Mouse (Mus musculus) midbrain, embryonic 10.5 days (tissue): Measurements from ENCODE around the gene Bzw1. TPM values are rescaled to one million over a fixed set of nuclear protein-coding genes. Genes with fewer than 3 reads are reported as not detected.
"Not testable (repeated sequence)": the region's sequence is repeated elsewhere in the genome, so short reads cannot be mapped to it uniquely, and the experiment has no call there.

Experiments used
- DNase-seq: peaks from one replicate; pipeline ENCODE4 v3.0.0-alpha.2; 2017; ENCODE audit warnings: low spot score
- H3K27ac ChIP-seq: fragments of 300-500 bp; sonication (generic); replicated peaks from 2 replicates; pipeline ENCODE4 v1.5.1; 2016; ENCODE audit warnings: mild to moderate bottlenecking
- H3K27me3 ChIP-seq: fragments of 300-500 bp; sonication (generic); 2 replicates; pipeline ENCODE4 v1.6.1; 2016; ENCODE audit warnings: low read depth, mild to moderate bottlenecking; ENCODE audit not compliant: poor library complexity, severe bottlenecking
- H3K36me3 ChIP-seq: fragments of 300-500 bp; sonication (generic); 2 replicates; pipeline ENCODE4 v1.6.1; 2016; ENCODE audit warnings: mild to moderate bottlenecking, moderate library complexity
- H3K4me1 ChIP-seq: fragments of 300-500 bp; sonication (generic); 2 replicates; pipeline ENCODE4 v1.6.1; 2016
- H3K4me3 ChIP-seq: fragments of 300-500 bp; sonication (generic); 2 replicates; pipeline ENCODE4 v1.5.1; 2016; ENCODE audit warnings: mild to moderate bottlenecking, moderate library complexity
- H3K9me3 ChIP-seq: fragments of 300-500 bp; sonication (generic); replicated peaks from 2 replicates; pipeline ENCODE4 v1.6.1; 2016; ENCODE audit warnings: mild to moderate bottlenecking
- WGBS: fragments of 180-500 bp; shearing (Covaris S2); methylation state at CpG from one replicate; pipeline ENCODE4 v1.1.7; 2016; 5-methylcytosine and 5-hydroxymethylcytosine counted together
- polyA plus RNA-seq: library from polyadenylated mRNA; unstranded; fragments of >200 nt; fragmentation: Nextera tagmentation; extraction: Ambion mirVana; gene quantifications from 2 replicates; pipeline ENCODE4 v1.2.1, GENCODE M21; 2016

Bzw1 gene
- polyA plus RNA-seq, 1 experiment from 2014 or later, result 464 TPM

- WGBS, result 86% methylated on average over 2 of the region's 2 CpGs
- H3K27me3 ChIP-seq, DNase-seq, H3K4me3 ChIP-seq, H3K36me3 ChIP-seq, H3K27ac ChIP-seq, H3K4me1 ChIP-seq, H3K9me3 ChIP-seq: not testable (repeated sequence)
These were observed 18.4 kb upstream of the Bzw1 start for GRCm38 (mm10) chr1:58374266-58374665.

DNA sequence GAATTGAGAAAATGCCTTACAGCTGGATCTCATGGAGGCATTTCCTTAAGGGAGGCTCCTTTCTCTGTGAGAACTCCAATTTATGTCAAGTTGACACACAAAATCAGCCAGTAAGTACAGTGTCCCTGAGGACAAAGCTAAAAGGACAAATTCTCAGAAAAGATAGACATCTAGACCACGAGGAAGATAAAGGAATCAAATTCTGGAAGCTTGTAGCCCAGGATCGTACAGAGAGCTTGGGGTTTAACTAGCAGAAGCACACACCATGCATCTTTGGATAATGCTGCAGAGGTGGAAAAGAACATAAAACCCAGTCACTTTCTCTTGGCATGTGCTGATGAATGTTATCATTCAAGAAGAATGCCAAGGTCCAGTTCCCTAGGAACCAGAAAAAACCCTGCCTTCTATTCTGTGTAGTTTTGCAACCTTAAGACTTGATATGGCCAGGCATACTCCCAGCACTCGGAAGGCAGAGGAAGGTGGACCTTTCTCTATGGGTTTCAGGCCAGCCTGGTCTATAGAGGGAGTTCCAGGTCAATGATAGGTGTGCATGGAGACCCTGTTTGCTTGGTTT, 17.0 kb upstream of the Bzw1 start:
- no peak for DNase-seq
- H3K27ac ChIP-seq, result no peak overlapping the region
- no peaks in the 10 kb centered on the region for H3K4me1 ChIP-seq
- H3K36me3 ChIP-seq, result no peaks in the 10 kb centered on the region
- H3K27me3 ChIP-seq, result no peaks in the 10 kb centered on the region
- no peaks in the 10 kb centered on the region for H3K9me3 ChIP-seq
- WGBS, result 85% methylated on average over 3 of the region's 3 CpGs
- H3K4me3 ChIP-seq, result no peak overlapping the region

DNA sequence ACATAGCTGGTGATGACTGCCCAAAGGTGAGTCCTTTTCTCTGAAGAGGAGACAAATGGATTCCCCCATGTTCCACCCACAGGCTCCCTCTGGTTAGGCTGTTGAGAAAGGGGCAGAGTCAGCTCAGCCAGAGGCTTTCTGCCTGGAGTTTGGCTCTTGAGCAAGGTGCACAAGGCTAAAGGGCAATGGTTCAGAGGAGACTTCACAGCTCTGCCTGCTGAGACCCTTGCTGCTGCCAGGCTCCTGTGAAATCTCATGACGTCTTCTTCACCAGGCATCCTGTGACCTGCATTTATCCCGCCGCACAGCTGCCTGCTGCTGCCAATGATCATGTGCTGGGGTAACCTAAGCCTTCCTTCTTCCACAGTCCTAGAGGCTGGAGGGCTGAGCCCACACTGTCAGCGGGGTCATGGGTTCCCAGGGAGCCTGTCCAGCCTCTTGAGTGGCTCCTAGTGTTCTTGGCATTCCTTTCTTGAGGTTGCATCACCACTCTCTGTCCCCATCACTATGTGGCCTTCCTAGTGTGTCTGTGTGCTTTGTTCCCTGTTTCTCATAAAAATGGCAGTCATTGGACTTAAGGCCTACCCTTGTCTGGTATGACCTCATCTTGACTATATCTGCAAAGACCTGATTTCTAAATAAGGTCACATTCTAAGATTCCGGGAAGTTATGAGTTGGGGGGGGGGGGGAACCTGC, 10.0 kb upstream of the Bzw1 start:
- no peak for DNase-seq
- Histone ChIP-seq H3K9me3 (no peaks in the 10 kb centered on the region), H3K4me1 (no peaks in the 10 kb centered on the region), H3K4me3 (no peak overlapping the region), H3K36me3 (0 out of 2 replicates have a peak, but pooled peaks cover 5% of the 10 kb centered on the region), H3K27me3 (no peaks in the 10 kb centered on the region), H3K27ac (no peak overlapping the region)
- WGBS, result 80% methylated on average over 5 of the region's 5 CpGs

- Histone ChIP-seq H3K4me3 (peak overlapping the region; percentile 95), H3K4me1 (peaks cover 19% of the 10 kb centered on the region), H3K27ac (peak overlapping the region; percentile 99), H3K36me3 (peaks cover 31% of the 10 kb centered on the region), H3K27me3 (no peaks in the 10 kb centered on the region), H3K9me3 (no peaks in the 10 kb centered on the region)
- 47% methylated on average over 19 of the region's 19 CpGs for WGBS
- peak; percentile 21 for DNase-seq
These were observed 1.1 kb upstream of the Bzw1 start for GRCm38 (mm10) chr1:58391421-58392267.

GRCm38 (mm10) chr1:58392268-58392651, 438 bp upstream of the Bzw1 start:
- no peaks in the 10 kb centered on the region for H3K27me3 ChIP-seq
- peaks cover 19% of the 10 kb centered on the region for H3K4me1 ChIP-seq
- peak overlapping the region; percentile 95 for H3K4me3 ChIP-seq
- DNase-seq, result peak; percentile 57
- H3K36me3 ChIP-seq, result peaks cover 34% of the 10 kb centered on the region
- under 1% methylated on average over 16 of the region's 16 CpGs for WGBS
- no peaks in the 10 kb centered on the region for H3K9me3 ChIP-seq
- peak overlapping the region; percentile 99 for H3K27ac ChIP-seq

DNA sequence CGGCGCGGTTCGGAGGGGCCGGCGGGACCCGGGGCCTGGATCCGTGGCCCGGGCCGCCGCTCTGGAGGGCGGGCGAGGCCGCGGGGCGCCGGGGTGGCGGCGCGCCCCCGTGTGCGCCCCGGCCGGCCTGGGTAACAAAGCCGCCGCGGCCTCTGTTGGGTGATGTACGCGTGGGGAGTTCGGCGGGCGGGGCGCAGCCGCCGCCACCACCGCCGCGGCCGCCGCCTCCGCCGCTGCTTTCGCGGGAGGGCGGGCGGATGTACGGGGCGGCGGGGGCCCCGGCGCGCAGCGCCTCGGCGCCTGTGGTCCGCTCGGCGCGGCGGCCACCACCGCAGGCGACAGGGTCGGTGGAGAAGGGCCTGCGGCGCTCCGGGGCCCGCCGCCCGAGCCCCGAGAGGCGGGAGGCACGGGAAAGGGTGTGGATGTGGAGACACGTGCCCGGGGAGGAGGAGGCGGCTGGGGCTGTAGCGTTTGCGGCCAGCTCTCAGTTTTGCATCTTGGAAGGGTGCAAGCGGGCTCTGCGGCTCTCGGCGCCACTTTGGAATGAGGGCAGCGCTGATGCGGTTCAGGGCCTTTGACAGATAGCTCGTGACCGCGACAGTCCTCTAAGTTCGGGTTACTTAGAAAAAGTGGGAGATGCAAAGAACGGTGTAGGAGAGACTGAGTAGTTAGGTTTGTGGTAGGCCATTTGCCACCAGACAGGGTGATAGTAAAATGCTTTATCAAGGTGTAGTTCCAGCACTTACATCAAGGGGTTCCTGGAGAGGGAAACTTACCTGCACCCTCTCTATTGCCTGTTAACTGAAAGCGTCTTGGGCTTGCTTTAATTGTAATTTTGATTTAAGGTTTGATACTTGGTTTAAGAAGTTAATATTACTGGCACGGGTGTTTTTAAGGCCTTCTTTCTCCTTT, 842 bp downstream of the Bzw1 start:
- DNase-seq, result peak; percentile 59
- Histone ChIP-seq H3K9me3 (no peaks in the 10 kb centered on the region), H3K4me1 (peaks cover 19% of the 10 kb centered on the region), H3K27me3 (no peaks in the 10 kb centered on the region), H3K27ac (peak overlapping the region; percentile 99), H3K36me3 (peaks cover 47% of the 10 kb centered on the region), H3K4me3 (peak overlapping the region; percentile 95)
- 1% methylated on average over 82 of the region's 90 CpGs for WGBS

- peaks cover 19% of the 10 kb centered on the region for H3K4me1 ChIP-seq
- H3K4me3 ChIP-seq, result no peak overlapping the region
- 99% methylated on average over 3 of the region's 3 CpGs for WGBS
- peaks cover 59% of the 10 kb centered on the region for H3K36me3 ChIP-seq
- H3K27me3 ChIP-seq, result no peaks in the 10 kb centered on the region
- no peak overlapping the region for H3K27ac ChIP-seq
- no peaks in the 10 kb centered on the region for H3K9me3 ChIP-seq
- no peak for DNase-seq
These were observed 2.6 kb downstream of the Bzw1 start for GRCm38 (mm10) chr1:58395341-58395740.

GRCm38 (mm10) chr1:58396179-58396578, 3.5 kb downstream of the Bzw1 start:
- H3K36me3 ChIP-seq, result peaks cover 67% of the 10 kb centered on the region
- no peaks in the 10 kb centered on the region for H3K9me3 ChIP-seq
- H3K27me3 ChIP-seq, result no peaks in the 10 kb centered on the region
- no peak overlapping the region for H3K4me3 ChIP-seq
- WGBS, result 97% methylated on average over 1 of the region's 1 CpGs
- peaks cover 19% of the 10 kb centered on the region for H3K4me1 ChIP-seq
- no peak overlapping the region for H3K27ac ChIP-seq
- no peak for DNase-seq

DNA sequence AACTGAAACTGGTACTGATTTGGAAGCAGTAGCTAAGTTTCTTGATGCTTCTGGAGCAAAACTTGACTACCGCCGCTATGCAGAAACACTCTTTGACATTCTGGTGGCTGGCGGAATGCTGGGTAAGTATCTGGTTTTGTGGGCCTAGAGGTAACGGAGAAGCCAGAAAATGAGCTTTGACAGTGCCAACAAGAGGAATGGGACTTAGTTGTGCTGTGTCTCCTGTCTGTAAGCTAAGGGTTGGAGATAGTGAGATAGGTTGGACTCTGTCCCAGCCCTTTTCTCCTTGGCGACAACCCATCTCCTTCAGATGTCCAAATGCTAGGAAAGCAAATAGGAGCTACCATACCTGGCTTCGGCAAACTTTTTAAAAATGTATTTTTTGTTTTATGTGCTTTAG, 5.0 kb downstream of the Bzw1 start:
- H3K36me3 ChIP-seq, result peaks cover 82% of the 10 kb centered on the region
- H3K4me3 ChIP-seq, result no peak overlapping the region
- H3K27ac ChIP-seq, result no peak overlapping the region
- no peak for DNase-seq
- H3K27me3 ChIP-seq, result no peaks in the 10 kb centered on the region
- H3K4me1 ChIP-seq, result peaks cover 10% of the 10 kb centered on the region; the same call in 1 of the 2 replicates
- WGBS, result 97% methylated on average over 6 of the region's 6 CpGs
- H3K9me3 ChIP-seq, result no peaks in the 10 kb centered on the region

DNA sequence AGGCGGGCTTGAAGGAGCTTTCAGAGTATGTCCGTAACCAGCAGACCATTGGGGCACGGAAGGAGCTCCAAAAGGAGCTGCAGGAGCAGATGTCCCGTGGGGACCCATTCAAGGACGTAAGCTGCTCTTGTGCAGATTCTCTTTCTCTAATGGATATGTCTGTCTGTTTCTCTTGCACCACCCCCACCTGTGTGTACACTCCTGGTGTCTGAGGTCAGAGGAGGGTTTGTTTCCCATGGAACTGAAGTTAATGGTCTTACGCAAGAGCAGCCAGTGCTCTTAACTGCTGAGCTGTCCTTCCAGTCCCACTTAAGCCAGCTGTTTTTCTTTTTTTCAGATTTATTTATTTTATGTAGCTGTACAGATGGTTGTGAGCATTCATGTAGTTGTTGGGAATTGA, 8.7 kb downstream of the Bzw1 start:
- H3K4me1 ChIP-seq, result no peaks in the 10 kb centered on the region
- H3K36me3 ChIP-seq, result peaks cover 97% of the 10 kb centered on the region
- H3K9me3 ChIP-seq, result no peaks in the 10 kb centered on the region
- WGBS, result 95% methylated on average over 6 of the region's 6 CpGs
- no peak overlapping the region for H3K4me3 ChIP-seq
- H3K27me3 ChIP-seq, result no peaks in the 10 kb centered on the region
- no peak for DNase-seq
- no peak overlapping the region for H3K27ac ChIP-seq

- Histone ChIP-seq H3K36me3 (peaks cover 89% of the 10 kb centered on the region), H3K9me3 (no peaks in the 10 kb centered on the region), H3K4me3 (no peak overlapping the region), H3K27ac (no peak overlapping the region), H3K27me3 (no peaks in the 10 kb centered on the region), H3K4me1 (no peaks in the 10 kb centered on the region)
- DNase-seq, result no peak
- WGBS, result 90% methylated on average over 5 of the region's 5 CpGs
These were observed 11.0 kb downstream of the Bzw1 start for GRCm38 (mm10) chr1:58403745-58404144.

- 94% methylated on average over 7 of the region's 7 CpGs for WGBS
- no peak overlapping the region for H3K27ac ChIP-seq
- H3K36me3 ChIP-seq, result peaks cover 82% of the 10 kb centered on the region
- no peaks in the 10 kb centered on the region for H3K27me3 ChIP-seq
- no peaks in the 10 kb centered on the region for H3K4me1 ChIP-seq
- H3K4me3 ChIP-seq, result no peak overlapping the region
- DNase-seq, result no peak
- no peaks in the 10 kb centered on the region for H3K9me3 ChIP-seq
These were observed 14.6 kb downstream of the Bzw1 start for GRCm38 (mm10) chr1:58407321-58407720.
